Mouse (Mus musculus) cerebellum, adult 11 months (tissue): ENCODE measurements around the gene Zfp366.

ENCODE experiments used
- DNase-seq: peaks from one replicate; pipeline ENCODE4 v3.0.0; 2022

Zfp366 gene

DNA sequence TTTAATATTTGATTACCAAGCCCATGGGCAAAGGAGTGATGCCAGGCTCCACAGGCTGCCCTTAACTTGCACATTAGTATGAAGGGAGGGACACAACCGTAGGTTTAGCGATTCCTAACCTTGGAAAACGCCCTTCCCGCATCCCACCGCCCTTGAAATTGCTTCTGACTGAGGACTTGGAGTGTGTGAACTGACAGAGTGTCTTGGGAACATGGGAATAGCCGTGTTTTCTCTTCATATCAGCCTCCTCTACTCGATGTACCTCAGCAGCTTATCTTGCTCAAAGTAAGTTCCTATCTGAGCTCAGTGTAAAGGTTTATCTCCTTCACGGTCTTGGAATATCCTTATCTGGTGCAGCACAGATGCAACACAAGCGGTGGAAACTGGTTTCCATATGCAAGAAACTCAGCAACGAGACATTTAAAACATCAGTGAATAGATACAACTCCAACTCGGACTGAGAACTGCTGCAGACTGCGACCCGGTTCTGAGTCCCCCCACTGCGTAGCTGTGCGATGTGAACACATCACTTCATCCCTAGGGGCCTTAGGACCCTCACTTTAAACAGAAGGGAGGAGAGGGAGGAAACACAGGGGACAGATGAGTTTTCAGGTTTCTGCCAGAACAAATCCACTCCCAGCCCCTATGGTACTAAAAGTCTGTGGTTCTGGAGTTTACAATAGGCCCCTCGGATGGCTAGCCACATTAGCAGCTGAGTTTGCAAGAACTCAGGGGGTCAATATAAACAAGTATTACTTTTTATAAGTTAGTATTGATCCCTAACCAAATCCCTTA lies 43.0 kb downstream of the Zfp366 start:
- DNase-seq = no peak

DNA sequence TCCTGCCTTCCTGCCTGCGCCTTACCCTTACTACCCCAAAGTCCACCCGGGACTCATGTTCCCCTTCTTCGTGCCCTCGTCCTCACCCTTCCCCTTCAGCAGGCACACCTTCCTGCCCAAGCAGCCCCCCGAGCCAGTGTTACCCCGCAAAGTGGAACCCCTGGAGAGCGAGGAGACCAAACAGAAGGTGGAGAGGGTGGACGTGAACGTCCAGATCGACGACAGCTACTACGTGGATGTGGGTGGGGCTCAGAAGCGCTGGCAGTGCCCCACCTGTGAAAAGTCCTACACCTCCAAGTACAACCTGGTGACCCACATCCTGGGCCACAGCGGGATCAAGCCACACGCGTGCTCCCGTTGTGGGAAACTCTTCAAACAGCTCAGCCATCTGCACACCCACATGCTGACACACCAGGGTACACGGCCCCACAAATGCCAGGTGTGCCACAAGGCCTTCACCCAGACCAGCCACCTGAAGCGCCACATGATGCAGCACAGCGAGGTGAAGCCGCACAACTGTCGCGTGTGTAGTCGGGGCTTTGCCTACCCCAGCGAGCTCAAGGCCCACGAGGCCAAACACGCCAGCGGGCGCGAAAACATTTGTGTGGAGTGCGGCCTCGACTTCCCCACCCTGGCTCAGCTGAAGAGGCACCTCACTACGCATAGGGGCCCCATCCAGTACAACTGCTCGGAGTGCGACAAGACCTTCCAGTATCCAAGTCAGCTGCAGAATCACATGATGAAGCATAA lies 44.4 kb downstream of the Zfp366 start:
- DNase-seq = no peak

DNA sequence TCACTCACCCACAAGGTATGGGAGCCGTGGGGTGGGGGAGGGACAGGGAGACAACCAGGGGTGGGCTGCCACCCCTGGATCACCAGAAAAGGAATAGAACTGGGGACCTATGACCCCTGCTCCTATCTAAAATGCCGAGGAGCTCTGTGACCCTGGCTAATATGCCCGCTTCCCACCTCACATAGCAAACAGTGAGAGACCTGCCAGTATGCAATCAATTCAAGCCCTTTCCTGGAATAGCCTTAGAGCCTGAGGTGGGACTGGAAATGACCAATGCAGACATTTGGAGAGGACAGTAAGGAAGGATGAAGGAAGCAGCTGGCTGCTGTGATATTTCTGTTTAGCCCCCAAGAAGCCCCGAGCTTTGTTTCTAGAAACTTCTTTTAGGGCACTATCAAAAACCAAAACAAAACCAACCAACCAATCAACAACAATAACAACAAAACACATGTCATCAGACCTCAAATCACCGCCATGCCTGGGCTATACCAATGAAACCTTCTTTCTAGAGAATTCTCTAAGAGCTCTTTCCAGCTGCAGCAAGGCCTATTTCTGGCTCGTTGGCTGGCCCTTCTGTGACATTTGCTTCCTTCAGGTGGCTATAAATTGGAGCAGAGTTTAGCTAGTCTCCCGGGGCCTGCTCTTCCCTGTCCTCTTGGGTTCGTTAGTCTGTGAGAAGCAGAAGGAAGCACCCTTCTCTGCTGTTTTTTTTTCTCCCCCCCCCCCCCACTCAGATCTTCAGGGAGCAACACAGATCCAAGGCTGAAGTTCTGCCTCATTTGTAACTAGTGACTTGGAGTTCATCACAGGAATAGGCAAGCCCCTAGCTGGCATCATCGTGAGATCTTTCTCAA lies 45.2 kb downstream of the Zfp366 start:
- no peak for DNase-seq

DNA sequence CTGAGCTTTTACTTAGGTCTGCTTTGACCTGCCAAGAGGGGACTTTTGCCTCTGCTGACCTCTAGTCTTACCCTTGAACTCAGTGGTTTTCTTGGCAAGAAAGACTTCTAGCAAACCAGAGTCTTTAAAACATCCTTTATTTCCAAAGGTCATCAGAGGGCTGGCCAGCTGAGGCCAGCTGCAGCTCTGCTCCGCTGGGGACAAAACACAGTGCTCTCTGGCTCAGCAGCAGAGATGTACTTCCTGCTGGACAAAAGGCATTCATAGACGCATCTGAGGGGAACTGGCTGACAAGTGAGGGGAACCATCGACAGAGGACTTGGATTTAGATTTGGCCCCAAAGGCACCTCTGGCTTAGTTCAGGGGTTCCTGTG lies 45.9 kb downstream of the Zfp366 start:
- DNase-seq = no peak

DNA sequence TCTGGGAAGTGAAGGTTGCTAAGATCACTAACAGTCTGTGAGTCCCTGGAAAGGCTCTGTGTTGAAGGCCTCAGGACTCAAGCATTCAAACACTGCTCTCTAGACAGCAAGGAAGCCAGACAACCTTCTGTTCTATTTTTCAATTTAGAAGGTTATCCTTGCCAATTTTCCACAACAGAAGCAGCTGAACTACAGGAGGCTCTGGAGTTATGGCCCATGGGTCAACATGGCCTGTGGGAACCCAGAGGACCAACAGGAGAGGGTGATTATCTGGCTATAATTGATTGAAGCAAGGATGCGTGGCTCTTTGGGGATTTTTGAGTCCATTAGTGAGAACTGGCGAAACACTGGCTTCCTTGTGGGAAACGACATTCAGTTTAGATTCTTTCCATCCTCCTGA lies 48.7 kb downstream of the Zfp366 start:
- no peak for DNase-seq

DNA sequence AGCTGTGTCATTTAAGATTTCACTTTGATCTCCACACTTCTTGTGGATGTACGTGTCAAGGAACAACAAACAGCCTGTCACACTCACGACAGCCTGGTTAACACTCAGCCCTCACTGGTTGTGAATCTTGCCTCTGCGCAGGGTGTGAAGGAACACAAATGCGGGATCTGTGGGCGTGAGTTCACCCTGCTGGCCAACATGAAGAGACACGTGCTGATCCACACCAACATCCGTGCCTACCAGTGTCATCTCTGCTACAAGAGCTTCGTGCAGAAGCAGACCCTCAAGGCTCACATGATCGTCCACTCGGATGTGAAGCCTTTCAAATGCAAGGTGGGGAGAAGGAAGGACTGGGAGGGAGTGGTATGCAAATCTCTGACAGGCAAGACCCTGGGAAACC lies 49.3 kb downstream of the Zfp366 start:
- DNase-seq = no peak

DNA sequence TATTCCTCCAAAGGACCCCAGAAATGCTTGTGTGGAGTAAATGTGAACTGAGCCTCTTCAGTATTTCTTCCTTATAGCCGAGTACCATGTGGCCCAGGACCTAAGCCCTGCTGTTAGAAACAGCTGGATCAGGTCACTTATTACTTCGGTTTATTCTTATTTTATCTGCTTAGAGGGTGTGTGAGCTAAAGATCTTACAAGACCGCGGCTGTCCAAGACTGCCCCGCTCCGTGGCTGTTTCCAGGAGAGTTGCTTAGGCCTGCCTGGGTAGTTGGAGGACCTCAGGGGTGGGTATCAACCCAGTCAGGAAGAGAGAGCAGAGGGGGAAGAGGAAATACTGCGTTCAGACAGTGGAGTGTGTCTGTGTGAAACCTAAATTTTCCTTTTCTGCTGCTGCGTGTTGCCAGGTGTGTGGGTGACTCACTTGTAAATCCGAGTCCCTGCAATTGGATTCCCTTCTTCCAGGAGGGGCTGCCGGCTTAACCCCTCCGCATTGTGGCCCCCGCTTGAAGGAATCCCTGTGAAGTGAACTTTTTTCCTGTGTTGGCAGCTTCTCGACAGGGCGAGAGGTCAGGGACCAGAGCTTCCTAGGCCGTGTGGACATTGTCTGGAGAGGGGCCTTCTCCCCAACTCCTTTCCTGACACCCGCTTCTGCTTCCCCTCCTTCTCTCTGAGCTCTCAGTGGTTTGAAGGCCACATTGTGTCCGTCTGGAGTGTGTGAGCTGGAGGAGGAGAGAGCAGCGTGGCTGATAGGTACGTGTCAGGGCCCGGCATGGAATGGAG lies 51.0 kb downstream of the Zfp366 start:
- no peak for DNase-seq

DNA sequence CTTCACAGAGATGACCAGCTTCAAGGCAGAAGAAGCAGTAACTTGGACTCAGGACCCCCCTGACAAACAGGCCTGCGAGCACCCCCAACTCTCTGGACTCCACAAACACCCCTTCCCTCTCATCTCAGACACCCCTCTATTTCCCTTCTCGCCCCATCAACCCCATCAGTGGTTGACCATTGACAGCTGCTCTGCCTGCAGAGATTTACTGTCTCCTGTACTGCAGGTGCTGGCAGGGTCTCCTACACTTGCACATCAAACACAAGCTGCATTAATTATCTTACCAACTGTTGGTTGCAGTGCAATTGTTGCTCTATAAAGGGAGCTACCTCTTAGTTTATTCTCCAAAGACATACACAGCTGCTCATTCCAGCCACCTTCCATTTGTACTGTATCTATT lies 51.6 kb downstream of the Zfp366 start:
- DNase-seq = no peak

DNA sequence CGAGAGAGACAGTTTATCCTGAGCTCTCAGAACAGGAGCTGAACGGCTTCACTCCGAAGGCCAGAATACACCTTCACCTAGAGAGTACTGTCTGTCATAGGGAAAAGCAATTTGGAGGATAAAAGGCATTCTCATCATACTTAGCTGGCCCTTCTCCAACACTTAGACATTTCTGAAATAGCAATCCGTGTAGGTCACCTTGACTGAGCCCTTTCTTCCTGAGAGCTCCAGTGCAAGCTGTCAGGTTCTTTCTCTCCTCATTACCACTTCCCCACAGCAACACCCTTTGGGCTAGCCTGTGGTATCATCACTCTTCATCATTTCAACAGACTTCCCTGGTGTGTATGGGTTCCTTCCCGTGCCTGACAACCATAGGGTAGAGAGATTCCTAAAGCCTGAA lies 52.5 kb downstream of the Zfp366 start:
- DNase-seq = no peak

DNA sequence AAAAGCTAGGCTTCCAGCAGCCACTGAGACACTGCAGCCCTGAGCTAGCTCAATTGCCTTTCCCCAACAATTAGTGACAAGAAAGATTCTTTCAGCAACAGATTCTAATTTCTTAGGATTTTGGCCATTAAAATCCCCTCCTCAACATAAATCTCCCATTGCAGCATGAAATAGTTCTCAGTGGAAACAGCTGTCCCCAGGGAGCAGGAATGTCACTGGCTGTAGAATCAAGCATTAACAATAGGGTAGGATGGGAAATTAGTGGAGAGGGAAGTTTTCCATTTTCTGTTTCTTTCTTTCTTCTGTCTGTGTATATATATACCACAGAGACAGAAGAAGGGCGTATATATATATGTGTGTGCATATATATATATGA lies 53.2 kb downstream of the Zfp366 start:
- no peak for DNase-seq

DNA sequence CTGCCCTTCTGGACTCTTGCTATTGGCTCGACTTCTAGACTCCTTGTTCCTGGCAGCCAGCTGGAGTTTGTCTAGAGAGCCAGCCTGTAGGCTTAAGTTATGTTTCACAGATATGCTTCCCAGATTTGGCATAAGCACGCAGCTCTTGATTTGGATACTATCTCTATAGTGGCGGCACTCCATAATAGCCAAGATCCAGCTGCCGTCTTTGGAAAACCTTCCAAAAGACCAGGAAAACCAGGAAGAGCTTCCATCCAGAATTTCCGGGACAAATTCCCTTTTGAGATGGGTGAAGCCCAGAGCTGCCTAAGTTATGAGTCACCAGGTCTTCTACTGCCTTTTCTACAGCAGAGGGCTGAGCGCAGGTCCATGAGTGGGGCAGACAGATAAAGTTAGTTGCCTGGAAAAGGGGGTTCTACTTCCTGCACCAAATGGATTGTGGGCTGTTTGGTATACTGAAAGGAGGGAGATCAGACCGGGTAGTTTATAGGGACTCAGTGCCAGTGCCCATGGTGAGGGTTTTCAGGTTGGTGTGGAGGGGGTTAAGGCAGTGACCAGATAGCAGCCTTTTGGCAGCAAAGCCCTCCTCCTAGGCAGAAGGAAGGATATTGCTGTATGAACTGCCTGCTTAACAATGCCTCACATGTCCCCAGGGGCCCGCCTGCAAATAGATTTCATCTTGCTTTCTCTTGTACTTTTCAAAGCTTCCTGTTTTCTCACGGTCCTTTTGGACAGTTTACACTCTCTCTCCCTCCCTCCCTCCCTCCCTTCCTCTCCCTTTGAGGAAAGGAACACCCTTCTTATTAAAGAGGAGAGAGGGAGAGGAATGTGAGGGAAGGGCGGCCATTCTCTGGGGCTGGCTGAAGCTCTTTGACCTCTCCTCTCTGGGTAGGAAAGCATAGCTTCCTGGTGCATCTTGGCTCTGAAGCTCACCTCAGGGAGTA lies 53.9 kb downstream of the Zfp366 start:
- DNase-seq = no peak

DNA sequence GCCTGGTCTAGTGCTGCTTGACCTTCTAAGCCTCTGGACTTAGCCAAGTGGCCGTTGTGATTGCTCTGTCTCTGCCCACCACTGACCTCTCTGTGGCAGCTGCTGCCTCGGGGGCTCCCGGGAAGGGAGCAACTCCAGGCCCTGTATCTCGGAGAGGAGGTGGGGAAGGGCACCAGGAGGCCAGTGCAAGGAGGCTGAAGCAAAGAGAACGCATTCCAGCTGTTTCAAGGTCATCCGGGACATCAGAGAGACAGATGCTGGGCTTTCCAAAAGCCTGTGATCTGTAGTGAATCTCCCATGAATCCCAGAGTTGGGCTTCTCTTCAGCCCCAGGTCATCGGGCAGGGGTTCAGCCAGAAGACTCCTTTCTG lies 54.5 kb downstream of the Zfp366 start:
- DNase-seq = no peak

DNA sequence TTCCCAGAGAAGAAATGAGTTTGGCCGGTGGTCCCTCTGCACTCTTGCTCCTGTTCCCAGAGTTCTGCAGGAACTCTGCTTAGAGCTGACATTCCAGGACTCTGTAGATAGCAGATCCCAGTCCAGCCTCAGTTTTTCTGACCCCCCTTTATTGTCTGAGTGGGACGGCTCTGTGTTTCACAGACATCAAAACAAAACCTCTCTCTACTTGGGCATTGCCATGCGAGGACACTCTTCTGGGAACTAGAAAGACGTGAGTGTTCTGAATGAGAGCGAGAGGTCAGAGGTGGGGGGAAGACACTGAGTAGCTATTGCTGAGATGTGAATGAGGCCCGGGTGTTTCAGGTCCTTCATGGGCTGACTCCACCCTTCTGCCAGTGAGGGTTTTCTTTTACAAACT lies 55.1 kb downstream of the Zfp366 start:
- no peak for DNase-seq

DNA sequence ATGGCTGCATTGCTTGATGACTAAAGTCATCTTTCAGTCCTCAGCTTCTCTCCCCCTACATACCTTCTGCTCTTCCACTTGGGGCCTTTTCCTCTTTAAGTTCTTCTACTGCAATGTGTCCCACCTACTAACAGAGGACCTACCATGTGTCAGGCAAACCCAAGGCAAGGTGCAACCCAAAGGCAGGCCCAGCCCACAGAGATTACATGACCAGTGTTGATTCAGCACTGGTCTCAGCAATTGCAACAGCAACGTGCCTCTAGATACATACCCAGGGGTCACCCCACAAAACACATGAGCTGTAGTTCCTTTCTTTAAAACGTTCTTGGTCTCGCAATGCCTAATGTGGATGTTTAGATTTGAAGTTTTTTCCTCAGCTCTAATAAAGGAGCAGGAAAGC lies 57.4 kb downstream of the Zfp366 start:
- DNase-seq = no peak

DNA sequence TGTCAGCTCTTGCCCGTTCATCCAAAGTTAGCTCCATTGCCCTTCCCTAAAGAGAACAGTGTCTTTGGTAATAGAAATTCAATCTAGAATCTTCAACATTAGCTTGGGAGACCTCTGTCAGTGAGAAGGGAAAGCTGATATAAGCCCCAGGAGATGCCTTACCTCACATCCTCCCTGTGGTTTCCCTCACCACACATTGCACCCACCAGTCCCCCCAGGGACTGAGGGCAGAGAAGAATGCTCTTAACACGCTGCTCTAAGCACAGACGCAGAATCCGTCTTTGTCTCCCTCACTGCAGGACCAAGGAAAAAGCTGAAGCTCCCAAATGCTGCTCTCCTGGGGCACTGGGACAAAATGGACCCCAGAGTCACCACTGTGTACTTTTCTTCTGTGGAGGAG lies 58.3 kb downstream of the Zfp366 start:
- no peak for DNase-seq

DNA sequence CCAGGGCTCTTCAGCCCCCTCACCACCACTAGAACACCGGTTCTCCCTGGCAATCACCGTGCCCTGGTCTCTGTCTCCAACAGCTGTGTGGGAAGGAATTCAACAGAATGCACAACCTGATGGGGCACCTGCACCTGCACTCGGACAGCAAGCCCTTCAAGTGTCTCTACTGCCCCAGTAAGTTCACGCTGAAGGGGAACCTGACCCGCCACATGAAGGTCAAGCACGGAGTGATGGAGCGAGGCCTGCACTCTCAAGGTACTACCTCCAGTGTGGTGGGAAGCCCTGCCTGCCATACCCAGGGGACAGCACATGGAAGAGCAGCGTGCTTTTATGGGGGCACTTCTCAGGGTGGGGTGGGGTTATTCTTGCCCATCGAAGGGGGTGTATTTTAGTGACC lies 59.2 kb downstream of the Zfp366 start:
- no peak for DNase-seq

DNA sequence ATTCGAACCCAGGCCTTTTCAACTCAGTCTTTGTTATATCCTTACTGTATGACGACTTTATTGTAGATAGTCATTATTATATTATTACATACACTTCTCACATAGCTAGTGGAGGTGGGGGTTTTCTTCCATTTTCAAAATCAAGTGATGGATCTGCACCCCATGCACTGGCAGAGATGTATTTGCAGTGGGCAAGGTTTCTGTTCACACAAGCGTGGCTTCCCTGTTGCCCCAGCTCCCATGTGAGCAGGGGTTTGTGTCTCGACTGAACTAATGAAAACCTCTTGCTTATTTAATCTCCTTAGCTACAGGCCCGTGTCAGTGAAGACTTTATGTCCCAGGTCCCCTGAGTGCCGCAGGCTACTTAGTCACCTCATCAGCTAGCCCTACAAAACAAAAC lies 59.8 kb downstream of the Zfp366 start:
- no peak for DNase-seq

DNA sequence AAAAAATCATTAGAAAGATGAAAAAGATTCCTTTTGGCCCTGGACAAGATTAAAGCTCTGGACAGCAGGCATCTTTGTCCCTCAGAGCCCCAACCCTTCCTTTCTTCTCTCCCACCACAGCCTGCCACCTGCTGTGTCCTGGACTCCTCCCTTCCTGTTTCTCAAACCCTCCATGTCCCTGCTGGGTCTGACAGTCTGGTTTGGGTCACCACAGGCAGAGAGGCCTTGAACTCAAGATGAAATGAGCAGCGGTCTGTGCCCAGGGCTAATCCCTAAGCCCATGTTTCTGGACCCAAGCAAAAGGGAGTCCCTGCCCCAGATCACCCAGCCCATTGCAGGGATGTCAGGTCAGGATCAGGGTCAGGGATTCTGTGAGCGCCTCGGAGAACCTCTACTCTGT lies 60.3 kb downstream of the Zfp366 start:
- no peak for DNase-seq

DNA sequence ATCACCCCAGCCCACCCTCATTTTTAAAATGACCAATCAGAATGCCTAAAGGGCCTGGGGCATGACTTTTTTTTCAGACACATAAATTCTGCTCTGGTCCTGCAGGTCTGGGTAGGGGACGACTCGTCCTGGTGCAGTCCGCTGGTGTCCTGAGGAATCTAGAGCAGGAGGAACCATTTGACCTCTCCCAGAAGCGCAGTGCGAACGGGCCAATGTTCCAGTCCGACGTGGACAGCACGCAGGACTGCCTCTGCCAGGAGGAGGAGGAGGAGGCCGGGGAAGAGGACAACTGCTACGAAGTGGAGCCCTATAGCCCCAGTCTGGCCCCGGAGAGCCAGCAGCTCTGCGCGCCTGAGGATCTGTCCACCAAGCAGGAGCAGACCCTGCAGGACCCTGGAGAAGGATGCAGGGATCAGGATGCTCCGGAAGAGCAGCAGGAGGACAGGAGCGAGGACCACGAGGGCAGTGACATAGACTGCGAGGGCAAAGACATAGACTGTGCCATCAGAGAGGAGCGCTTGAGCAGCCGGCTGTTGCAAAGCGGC lies 61.4 kb downstream of the Zfp366 start:
- no peak for DNase-seq

DNA sequence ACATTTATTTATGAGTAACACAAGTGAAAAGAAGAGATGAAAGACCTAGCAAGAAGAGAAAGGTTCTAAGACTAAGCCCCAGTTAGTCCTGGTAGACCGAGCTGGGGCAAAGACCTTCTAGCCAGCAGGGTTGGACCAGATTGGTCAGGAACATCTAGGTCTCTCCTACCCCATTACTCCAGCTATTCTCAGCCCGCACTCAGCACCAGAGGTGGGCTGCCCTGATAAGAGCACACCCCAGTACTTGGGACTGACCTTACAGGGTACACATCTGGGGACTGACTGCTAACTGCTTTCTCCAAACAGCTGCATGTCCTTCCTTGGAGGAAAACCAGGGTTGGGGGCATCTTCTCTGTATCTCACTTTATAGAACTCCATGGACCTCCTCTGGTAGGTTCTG lies 66.2 kb downstream of the Zfp366 start:
- no peak for DNase-seq

DNA sequence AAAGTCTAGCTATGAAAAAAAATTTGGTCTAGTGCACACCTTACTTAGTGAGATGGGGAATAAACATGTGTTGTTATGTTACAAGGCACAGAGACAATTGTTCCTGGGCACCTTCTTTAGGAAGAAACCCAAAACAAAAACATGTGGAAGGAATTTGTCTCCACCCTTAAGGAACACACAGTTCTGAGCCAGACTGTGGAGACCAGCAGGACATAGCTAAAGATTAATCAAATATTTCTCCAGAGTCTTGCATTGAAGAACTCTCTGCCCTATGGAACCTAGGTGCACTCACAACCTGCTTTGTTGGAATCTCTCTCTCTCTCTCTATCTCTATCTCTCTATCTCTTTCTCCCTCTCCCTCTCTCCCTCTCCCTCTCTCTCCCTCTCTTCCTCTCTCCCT lies 69.6 kb downstream of the Zfp366 start:
- no peak for DNase-seq

DNA sequence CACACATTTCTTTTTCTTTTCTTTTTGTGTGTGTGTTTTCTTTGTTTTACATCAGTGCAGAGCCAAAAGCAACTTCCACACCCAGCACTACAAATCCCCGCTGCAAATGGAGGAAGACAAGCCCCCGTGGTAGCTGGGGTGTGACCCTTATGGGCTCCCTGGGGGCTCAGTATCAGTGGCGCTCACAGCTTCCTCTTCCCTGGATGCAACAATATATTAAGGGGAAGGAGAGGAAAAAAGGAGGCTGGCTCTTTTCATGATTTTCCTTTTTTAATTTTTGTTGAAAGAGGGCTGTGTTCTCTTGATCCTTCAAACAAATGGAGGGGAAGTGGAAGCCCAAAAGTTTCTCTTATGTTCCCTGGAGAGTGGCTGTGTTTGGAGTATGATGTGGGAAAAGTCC lies 70.2 kb downstream of the Zfp366 start:
- DNase-seq = no peak
